Mouse (Mus musculus): ENCODE data around the gene Kpna2.
"Not testable (repeated sequence)": the region's sequence is repeated elsewhere in the genome, so short reads cannot be mapped to it uniquely, and the experiment has no call there.

Gene Kpna2

DNA sequence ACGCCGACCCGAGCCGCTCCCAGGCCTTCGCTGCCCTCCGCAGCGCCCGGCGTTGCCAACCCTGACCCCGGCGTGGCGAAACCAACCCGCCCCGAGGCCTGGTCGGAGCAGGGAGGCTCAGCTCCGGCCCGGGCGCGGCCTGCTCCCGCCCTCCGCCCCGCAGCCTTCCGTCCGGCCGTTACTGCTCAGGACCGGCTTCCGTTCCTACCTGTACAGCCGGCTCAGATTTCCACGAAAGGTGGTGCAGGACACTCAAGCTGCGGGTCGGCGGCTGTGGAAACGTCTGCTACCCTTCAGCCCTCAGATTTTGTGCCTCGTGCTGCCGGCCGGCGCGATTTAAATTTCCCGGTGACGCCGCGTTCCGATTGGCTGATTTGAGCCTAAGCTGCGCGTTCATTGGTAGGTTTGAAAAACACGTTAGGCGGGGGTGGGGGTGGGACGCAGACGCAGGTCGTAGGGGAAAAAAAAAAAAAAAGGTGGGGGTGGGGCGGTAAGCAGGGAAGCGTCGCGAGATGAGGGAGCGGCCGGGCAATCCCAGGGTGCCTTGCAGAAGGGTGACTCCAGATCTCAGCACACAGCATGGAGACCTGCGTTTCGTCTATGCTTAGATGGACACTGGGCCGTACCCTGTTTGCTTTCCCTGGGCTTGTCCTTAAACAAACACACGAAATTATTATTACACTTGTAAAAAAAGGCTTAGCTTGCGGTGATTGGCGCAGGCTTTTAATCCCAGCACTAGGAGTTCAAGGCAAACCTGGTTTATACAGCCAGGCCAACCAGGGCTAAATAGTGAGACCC is at the start of gene Kpna2:
TSS of gene Kpna2 (minus strand) at position 391 of the 798 bp plus-strand sequence.
- DNase-seq (ENCODE audit: low spot score) = peak; percentile 93

DNA sequence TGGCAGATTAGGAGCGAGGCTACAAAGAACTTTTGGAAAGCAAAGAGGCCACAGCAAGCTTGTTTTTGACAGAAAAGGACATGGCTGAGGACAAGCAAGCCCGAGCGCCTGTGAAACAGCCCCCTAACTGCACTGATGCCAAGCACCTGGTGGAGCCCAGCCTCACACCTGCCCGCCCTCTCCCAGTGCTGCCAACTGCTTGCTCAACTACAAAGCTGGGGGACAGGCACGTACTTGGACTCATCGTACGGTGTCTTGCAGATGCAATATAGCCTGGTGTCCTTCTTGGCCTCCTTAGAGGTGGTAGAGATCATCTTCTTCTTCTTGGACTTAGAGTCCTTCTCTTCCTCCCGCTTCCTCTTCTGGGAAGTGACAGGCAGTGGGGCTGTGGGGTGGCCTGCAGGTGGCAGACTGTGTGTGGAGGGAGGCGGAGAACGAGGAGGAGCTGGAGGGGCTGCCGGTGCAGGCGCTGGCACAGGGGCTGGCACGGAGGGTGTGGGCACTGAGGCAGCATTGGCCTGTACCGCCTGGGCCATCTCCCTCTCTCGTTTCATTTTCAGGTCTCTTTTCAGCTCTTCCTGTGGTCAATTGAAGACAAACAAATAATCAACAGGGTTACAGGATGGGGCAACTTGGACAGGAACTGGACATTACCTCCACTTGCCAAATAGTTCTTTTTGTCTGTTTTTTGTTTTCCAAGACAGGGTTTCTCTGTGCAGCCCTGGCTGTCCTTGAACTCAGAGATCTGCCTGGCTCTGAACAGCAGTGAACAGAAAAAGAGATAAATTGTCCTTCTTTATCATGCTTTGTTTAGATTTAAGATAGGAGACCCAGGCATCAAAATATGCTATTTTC is 47.7 kb upstream of the Kpna2 start:
- no peak for DNase-seq (ENCODE audit: low spot score)

DNA sequence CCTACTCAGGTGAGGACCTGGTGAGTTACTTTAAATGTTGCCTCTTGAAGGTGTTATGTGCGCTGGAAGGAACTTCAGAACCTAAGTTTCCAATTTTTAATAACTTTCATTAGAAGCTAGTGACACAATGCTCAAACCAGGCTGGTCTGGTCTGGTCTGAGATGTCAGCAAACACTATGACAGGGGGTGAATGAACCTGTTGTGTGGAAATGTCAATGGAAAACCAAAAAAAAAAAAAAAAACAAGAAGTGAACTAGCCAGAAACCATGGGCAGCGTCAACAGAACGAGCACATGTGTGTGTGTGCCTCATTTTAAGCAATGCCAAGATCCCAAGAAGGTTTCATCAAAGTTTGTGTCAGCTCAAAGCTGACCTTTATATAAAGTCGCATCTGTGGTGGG is 46.2 kb upstream of the Kpna2 start:
- no peak for DNase-seq (ENCODE audit: low spot score)

GRCm38 (mm10) chr11:107044321-107044720 is 45.0 kb upstream of the Kpna2 start:
- DNase-seq (ENCODE audit: low spot score) = peak; percentile 95

DNA sequence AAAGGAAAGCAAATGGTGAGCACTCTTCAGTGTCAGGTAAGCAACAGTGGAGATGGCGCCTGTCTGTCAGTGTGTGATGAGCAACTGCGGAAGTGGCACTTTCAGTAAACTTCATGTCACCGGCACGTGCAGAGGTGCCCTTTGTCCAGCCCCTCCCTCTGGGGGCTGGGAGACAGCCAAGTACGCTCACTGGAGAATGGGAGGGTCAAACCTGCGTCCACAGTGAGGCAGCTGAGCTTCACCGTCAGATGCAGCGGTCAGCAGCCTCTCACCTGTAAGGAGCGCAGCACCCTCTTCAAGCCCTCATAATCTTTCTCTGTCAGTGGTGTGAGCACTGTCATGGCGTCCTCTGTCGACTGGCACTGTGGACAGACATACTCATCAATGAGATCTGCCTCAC is 44.0 kb upstream of the Kpna2 start:
- no peak for DNase-seq (ENCODE audit: low spot score)

GRCm38 (mm10) chr11:107041396-107041795 is 42.1 kb upstream of the Kpna2 start:
- no peak for DNase-seq (ENCODE audit: low spot score)

GRCm38 (mm10) chr11:107039417-107039816 is 40.1 kb upstream of the Kpna2 start:
- no peak for DNase-seq (ENCODE audit: low spot score)

- no peak for DNase-seq (ENCODE audit: low spot score)
Observed at GRCm38 (mm10) chr11:107034085-107034810, 34.9 kb upstream of the Kpna2 start.

GRCm38 (mm10) chr11:107031635-107032034 is 32.3 kb upstream of the Kpna2 start:
- no peak for DNase-seq (ENCODE audit: low spot score)

GRCm38 (mm10) chr11:107029536-107029935 is 30.2 kb upstream of the Kpna2 start:
- DNase-seq (ENCODE audit: low spot score) = no peak

DNA sequence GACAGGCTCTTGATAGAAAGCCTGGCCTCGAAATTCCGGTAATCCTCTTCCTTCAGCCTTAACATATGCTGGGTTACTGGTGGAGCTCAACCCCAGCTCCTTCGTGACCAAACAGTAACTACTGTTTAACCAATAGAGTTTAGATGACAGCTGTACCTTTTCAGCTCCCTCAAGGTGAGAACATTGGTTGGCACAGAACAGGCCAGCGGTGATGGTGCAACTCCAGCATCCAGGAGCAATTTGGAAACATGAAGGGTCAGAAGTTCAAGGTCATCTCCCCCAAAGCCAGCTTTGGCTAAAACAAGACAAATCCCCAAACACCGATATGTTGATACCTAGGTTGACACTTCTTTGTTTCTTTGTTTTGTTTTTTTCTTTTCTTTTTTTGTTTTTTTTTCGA is 29.4 kb upstream of the Kpna2 start:
- DNase-seq (ENCODE audit: low spot score) = no peak

- DNase-seq (ENCODE audit: low spot score) = no peak
Observed at GRCm38 (mm10) chr11:107028275-107028618, 28.9 kb upstream of the Kpna2 start.

- DNase-seq (ENCODE audit: low spot score) = peak; percentile 74
Observed at GRCm38 (mm10) chr11:107027431-107028274, 28.3 kb upstream of the Kpna2 start.

DNA sequence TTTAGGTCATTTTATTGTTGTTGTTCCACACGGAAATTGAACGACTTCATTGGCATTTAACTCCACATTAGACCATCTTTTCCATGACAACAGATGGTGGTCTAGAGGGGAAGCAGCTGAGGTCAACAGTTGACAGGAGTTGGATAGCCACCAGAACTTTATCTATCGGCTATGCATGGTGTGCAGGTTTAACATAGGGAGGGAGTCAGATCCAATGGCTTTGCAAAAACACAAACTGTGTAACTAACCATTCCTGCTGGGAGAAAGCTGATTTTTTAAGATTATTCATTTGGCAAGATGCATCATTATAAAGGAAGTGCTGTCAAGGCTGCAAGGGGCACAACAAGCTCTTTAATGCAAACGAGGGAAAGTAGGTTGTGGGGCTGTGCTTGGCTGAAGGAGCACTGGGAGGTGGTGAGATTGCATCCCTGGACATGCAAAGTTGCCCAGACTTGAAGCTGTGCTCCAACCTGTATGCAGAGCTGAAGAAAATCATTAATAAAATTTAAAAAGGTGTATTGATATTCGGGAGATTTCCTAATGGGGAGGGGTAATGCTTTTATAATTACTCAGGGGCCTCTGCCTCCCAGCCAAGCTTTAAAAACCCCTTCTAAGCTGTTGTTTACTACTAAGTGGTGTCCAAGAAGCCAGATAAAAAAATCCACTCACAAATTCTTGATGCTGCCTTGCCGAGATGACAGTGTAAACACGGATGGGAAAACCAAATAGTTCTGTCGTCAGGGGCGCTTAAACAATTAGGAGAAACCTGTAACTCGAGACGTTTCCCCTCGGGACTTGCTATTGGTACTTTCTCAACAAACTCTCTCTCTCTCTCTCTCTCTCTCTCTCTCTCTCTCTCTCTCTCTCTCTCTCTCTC is 27.5 kb upstream of the Kpna2 start:
- DNase-seq (ENCODE audit: low spot score) = no peak

DNA sequence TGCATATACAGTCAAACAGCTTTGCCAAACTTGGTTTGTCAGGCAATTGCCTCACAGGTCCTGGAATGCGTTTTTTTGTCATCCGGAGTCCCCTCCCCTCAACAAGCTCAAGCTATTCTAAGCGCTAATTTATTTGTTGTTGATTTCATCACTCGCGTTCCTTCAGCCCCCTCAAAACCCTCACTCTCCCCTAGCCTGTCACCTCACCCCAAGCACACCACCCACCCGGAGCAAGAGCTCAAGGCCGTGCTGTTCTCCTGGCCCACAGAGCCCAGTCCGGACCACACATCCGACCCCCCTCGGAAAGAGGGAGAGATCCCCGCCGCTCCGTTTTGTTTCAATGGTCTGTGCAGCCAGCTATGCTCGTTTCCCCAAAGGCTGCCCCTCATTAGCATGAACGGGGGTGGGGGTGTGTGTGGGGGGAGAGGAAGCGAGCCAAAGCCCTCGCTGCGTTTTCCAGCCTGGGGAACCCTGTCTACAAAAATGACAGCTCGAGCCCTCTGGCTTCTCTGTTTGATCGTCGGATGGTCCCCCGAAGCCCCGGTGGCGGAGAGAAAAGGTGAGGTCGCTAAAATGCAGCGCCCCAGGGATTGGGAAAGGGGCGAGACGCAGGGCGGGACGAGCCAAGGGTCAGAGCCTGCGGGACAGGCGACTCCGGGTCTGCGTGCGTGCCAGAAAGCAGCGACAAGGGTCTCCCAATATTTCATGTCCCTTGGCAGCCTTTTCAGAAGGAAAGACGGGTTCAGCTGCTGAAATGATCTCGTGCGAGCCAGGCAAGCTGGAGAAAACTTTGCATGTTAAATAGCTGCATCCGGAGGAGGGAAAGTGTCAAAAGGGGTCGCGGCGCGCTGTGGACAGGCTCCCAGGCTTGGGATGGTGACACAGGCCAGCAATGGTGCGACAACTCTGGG is 26.3 kb upstream of the Kpna2 start, which contains the start of gene 1810010H24Rik:
TSS of gene 1810010H24Rik (plus strand) at position 271 of the 911 bp plus-strand sequence.
- no peak for DNase-seq (ENCODE audit: low spot score)

DNA sequence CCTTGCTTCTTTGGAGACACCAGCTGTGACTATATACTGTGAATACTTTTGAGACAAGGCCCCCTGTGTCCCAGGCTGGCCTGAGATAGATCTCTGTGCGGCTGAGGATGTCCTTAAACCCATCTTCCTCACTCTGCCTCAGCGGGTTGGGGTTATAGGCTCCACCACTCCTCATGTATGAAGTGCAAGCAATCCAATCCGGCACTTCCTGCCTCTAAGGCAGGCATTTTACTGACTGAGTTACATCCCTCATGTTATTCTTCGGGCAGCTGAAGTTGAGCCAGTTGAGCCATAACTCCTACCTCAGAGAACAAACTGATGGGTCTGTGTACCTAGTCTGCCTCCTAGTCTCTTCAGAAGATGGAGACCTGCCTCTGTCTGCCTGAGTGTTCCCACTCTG is 25.1 kb upstream of the Kpna2 start:
- no peak for DNase-seq (ENCODE audit: low spot score)

- DNase-seq (ENCODE audit: low spot score) = no peak
Observed at GRCm38 (mm10) chr11:107022050-107022683, 22.8 kb upstream of the Kpna2 start.

- not testable (repeated sequence) for DNase-seq (ENCODE audit: low spot score)
Observed at GRCm38 (mm10) chr11:107019722-107020121, 20.4 kb upstream of the Kpna2 start.

DNA sequence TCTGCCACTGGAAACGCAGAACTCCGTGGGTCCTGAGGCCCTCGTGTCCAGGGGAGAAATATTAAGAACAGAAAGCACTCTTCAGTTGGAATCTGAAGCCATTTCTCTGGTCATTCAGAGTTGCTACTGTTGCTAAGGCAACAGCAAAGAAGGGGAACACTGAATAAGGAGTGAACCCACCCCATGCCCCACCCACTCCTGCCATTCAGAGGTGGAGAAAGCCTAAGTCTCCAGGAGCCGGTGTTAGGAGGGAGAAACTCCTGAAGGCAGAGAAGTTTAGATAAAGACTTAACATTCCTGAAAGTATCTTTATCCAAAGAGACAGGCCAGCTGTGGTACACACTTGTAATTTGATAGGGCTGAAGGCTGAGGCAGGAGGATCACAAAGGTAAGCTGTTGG is 20.0 kb upstream of the Kpna2 start:
- DNase-seq (ENCODE audit: low spot score) = no peak
